Mouse (Mus musculus) ES-E14 (cell line): ENCODE results near the gene H2-DMa. TPM values are rescaled to one million over a fixed set of nuclear protein-coding genes. Genes with fewer than 3 reads are reported as not detected.

ENCODE experiments used
- DNase-seq: peaks from one replicate; pipeline ENCODE4 v3.0.0-alpha.2; 2013; ENCODE audit warnings: low read depth, low spot score
- H3K27ac ChIP-seq: 2 replicates; pipeline ENCODE4 v1.5.1; 2012; ENCODE audit warnings: low read depth, mild to moderate bottlenecking, low read length, moderate library complexity, mixed read lengths; ENCODE audit not compliant: poor library complexity, insufficient read depth, severe bottlenecking
- H3K36me3 ChIP-seq: 2 replicates; pipeline ENCODE4 v1.6.1; 2012; ENCODE audit warnings: mild to moderate bottlenecking, low read length, moderate library complexity, mixed read lengths; ENCODE audit not compliant: control insufficient read depth, poor library complexity, insufficient read depth, severe bottlenecking
- H3K4me1 ChIP-seq, 2 experiments: fragments of 150-350 bp in 1 of 2; sonication (generic) in 1 of 2; 2 replicates each; pipeline ENCODE4 v1.6.1; 2012; ENCODE audit warnings: low read length in 2 of 2, mild to moderate bottlenecking in 1 of 2, mixed read lengths in 1 of 2; ENCODE audit not compliant: control insufficient read depth in 2 of 2, insufficient read depth in 2 of 2, poor library complexity in 1 of 2
- H3K4me3 ChIP-seq, 2 experiments: fragments of 150-350 bp in 1 of 2; sonication (generic) in 1 of 2; 2 replicates each; pipeline ENCODE4 v1.5.1; 2012; ENCODE audit warnings: low read length in 2 of 2, low read depth in 1 of 2, mild to moderate bottlenecking in 1 of 2, mixed read lengths in 1 of 2; ENCODE audit not compliant: insufficient read depth in 1 of 2, poor library complexity in 1 of 2, severe bottlenecking in 1 of 2
- H3K9ac ChIP-seq: 2 replicates; pipeline ENCODE4 v1.6.1; 2012; ENCODE audit warnings: low read depth, mild to moderate bottlenecking, low read length, mixed read lengths; ENCODE audit not compliant: poor library complexity, insufficient read depth, severe bottlenecking
- H3K9me3 ChIP-seq: fragments of 150-350 bp; sonication (generic); 2 replicates; pipeline ENCODE4 v1.6.1; 2012; ENCODE audit warnings: low read depth, mild to moderate bottlenecking, low read length; ENCODE audit not compliant: control insufficient read depth, insufficient read depth
- CHD2 ChIP-seq: IDR thresholded peaks from 2 replicates; pipeline ENCODE4 v1.6.1; 2014; ENCODE audit warnings: mild to moderate bottlenecking, low read depth, low read length, inconsistent platforms
- HCFC1 ChIP-seq: IDR thresholded peaks from 2 replicates; pipeline ENCODE4 v1.6.1; 2012; ENCODE audit warnings: low read length, inconsistent platforms, borderline replicate concordance; ENCODE audit not compliant: insufficient read depth
- MAFK ChIP-seq: IDR thresholded peaks from 2 replicates; pipeline ENCODE4 v1.6.1; 2014; ENCODE audit warnings: mild to moderate bottlenecking, low read depth, low read length, inconsistent platforms; ENCODE audit not compliant: insufficient read depth
- ZC3H11A ChIP-seq: IDR thresholded peaks from 2 replicates; pipeline ENCODE4 v1.6.1; 2012; ENCODE audit warnings: low read depth, mild to moderate bottlenecking, inconsistent platforms, low read length, borderline replicate concordance
- ZNF384 ChIP-seq: IDR thresholded peaks from 2 replicates; pipeline ENCODE4 v1.6.1; 2012; ENCODE audit warnings: low read depth, low read length, inconsistent platforms
- in situ Hi-C, 2 experiments: fragments of 600-800 bp; cut with MboI; formaldehyde crosslinking; loops; one replicate each; pipeline ENCODE4 v1.15.1; 2025; ENCODE audit warnings: low sequenced_read_pairs in 2 of 2, inconsistent platforms in 1 of 2; ENCODE audit not compliant: unreplicated experiment in 2 of 2
- total RNA-seq: library from RNA; depleted of rRNA; stranded (reverse); fragments of 300-350 nt; gene quantifications from 2 replicates; pipeline ENCODE4 v1.2.3, GENCODE M21; 2012

Gene H2-DMa
- total RNA-seq, 1 experiment, result 18.5 TPM

- TF ChIP-seq MAFK, result no peak
- TF ChIP-seq CHD2, result no peak
- no peak for TF ChIP-seq ZC3H11A
- no peak for TF ChIP-seq HCFC1
- no peak for TF ChIP-seq ZNF384
- H3K9ac ChIP-seq, result no peak overlapping the region
- no peaks in the 10 kb centered on the region for H3K9me3 ChIP-seq
- DNase-seq, result no peak
- H3K36me3 ChIP-seq, result no peaks in the 10 kb centered on the region
- no peak overlapping the region for H3K27ac ChIP-seq
- in situ Hi-C loops, result no loop called here
- peaks cover 0 to 9% of the 10 kb centered on the region in 2 experiments; a peak in 3 of 4 replicates for H3K4me1 ChIP-seq
- H3K4me3 ChIP-seq, result no peak overlapping the region
Observed at GRCm38 (mm10) chr17:34088124-34088523, 31.2 kb upstream of the H2-DMa start.

GRCm38 (mm10) chr17:34090923-34091322 lies 28.4 kb upstream of the H2-DMa start:
- in situ Hi-C loops, result no loop called here
- no peak overlapping the region for H3K4me3 ChIP-seq
- H3K9me3 ChIP-seq, result no peaks in the 10 kb centered on the region
- TF ChIP-seq ZC3H11A, result no peak
- TF ChIP-seq HCFC1, result no peak
- TF ChIP-seq CHD2, result no peak
- TF ChIP-seq MAFK, result no peak
- TF ChIP-seq ZNF384, result no peak
- DNase-seq, result peak; percentile 65
- H3K36me3 ChIP-seq, result no peaks in the 10 kb centered on the region
- no peak overlapping the region for H3K27ac ChIP-seq
- H3K9ac ChIP-seq, result no peak overlapping the region
- peaks cover 0 to 7% of the 10 kb centered on the region in 2 experiments; a peak in 2 of 4 replicates for H3K4me1 ChIP-seq

GRCm38 (mm10) chr17:34092197-34092875 lies 27.0 kb upstream of the H2-DMa start, which contains the start of gene H2-Oa:
TSS of gene H2-Oa (plus strand) at chr17:34092340.
- TF ChIP-seq ZC3H11A, result no peak
- no peak for TF ChIP-seq MAFK
- TF ChIP-seq CHD2, result no peak
- no peak for TF ChIP-seq HCFC1
- no peak for TF ChIP-seq ZNF384
- no peaks in the 10 kb centered on the region for H3K9me3 ChIP-seq
- in situ Hi-C loops, result no loop called here
- no peaks in the 10 kb centered on the region for H3K36me3 ChIP-seq
- no peak within 1 kb of the TSS for H3K9ac ChIP-seq
- H3K27ac ChIP-seq, result no peak within 1 kb of the TSS
- H3K4me1 ChIP-seq, result peaks cover 0 to 2% of the 10 kb centered on the region in 2 experiments; a peak in 2 of 4 replicates
- no peak within 1 kb of the TSS for H3K4me3 ChIP-seq
- no peak for DNase-seq

- in situ Hi-C loops, result no loop called here
- no peak overlapping the region for H3K9ac ChIP-seq
- no peaks in the 10 kb centered on the region for H3K9me3 ChIP-seq
- H3K4me3 ChIP-seq, result no peak overlapping the region
- no peaks in the 10 kb centered on the region; a peak in 2 of 4 replicates for H3K4me1 ChIP-seq
- no peaks in the 10 kb centered on the region for H3K36me3 ChIP-seq
- TF ChIP-seq ZC3H11A, result no peak
- no peak for TF ChIP-seq HCFC1
- TF ChIP-seq MAFK, result no peak
- TF ChIP-seq ZNF384, result no peak
- TF ChIP-seq CHD2, result no peak
- H3K27ac ChIP-seq, result no peak overlapping the region
- DNase-seq, result no peak
Observed at GRCm38 (mm10) chr17:34093199-34093874, 26.0 kb upstream of the H2-DMa start.
